Mouse (Mus musculus) MEL (cell line): ENCODE results near the gene Socs1. TPM values are rescaled to one million over a fixed set of nuclear protein-coding genes. Genes with fewer than 3 reads are reported as not detected.
A peak's percentile ranks its signal among the peaks of the same experiment; 100 is the strongest.

Source experiments
- DNase-seq: peaks from one replicate; pipeline ENCODE4 v3.0.0; 2011; ENCODE audit warnings: low read depth, low spot score
- H3K27ac ChIP-seq: 2 replicates; pipeline ENCODE4 v1.5.1; 2012; ENCODE audit warnings: low read depth, mild to moderate bottlenecking, control low read depth, low read length, moderate library complexity; ENCODE audit not compliant: control insufficient read depth
- H3K27me3 ChIP-seq, 2 experiments: fragments of 150-350 bp in 1 of 2; sonication (generic) in 1 of 2; 2 replicates each; pipeline ENCODE4 v1.6.1; 2012; ENCODE audit warnings: low read length in 2 of 2, mild to moderate bottlenecking in 2 of 2, improper control_type of control experiment in 1 of 2, moderate library complexity in 1 of 2; ENCODE audit not compliant: insufficient read depth in 2 of 2, control insufficient read depth in 1 of 2
- H3K36me3 ChIP-seq, 2 experiments: 2 replicates each; pipeline ENCODE4 v1.6.1; 2012 to 2014; ENCODE audit warnings: low read length in 2 of 2, improper control_type of control experiment in 1 of 2, inconsistent platforms in 1 of 2, mild to moderate bottlenecking in 1 of 2; ENCODE audit not compliant: insufficient read depth in 2 of 2, control insufficient read depth in 1 of 2
- H3K4me1 ChIP-seq, 2 experiments: fragments of 150-350 bp in 1 of 2; sonication (generic) in 1 of 2; 2 replicates each; pipeline ENCODE4 v1.6.1; 2012; ENCODE audit warnings: low read length in 2 of 2, improper control_type of control experiment in 1 of 2, mild to moderate bottlenecking in 1 of 2; ENCODE audit not compliant: insufficient read depth in 2 of 2, control insufficient read depth in 1 of 2
- H3K4me3 ChIP-seq, 2 experiments: fragments of 150-350 bp in 1 of 2; sonication (generic) in 1 of 2; 2 replicates each; pipeline ENCODE4 v1.5.1; 2012; ENCODE audit warnings: low read depth in 2 of 2, low read length in 2 of 2, mild to moderate bottlenecking in 2 of 2, moderate library complexity in 2 of 2, control low read depth in 1 of 2, improper control_type of control experiment in 1 of 2; ENCODE audit not compliant: control insufficient read depth in 1 of 2, insufficient read depth in 1 of 2
- H3K79me2 ChIP-seq: 2 replicates; pipeline ENCODE4 v1.6.1; 2012; ENCODE audit warnings: mild to moderate bottlenecking, low read length, moderate library complexity; ENCODE audit not compliant: control insufficient read depth, poor library complexity, insufficient read depth
- H3K9ac ChIP-seq: 2 replicates; pipeline ENCODE4 v1.6.1; 2012; ENCODE audit warnings: low read depth, mild to moderate bottlenecking, control low read depth, low read length, moderate library complexity; ENCODE audit not compliant: control insufficient read depth, poor library complexity, severe bottlenecking
- H3K9me3 ChIP-seq: fragments of 150-350 bp; sonication (generic); replicated peaks from 2 replicates; pipeline ENCODE4 v1.6.1; 2012; ENCODE audit warnings: mild to moderate bottlenecking, low read length, improper control_type of control experiment, moderate library complexity; ENCODE audit not compliant: insufficient read depth
- BHLHE40 ChIP-seq: IDR thresholded peaks from 2 replicates; pipeline ENCODE4 v1.6.1; 2012; ENCODE audit warnings: low read depth, mild to moderate bottlenecking, inconsistent platforms, low read length, improper control_type of control experiment, borderline replicate concordance
- CTCF ChIP-seq, 3 experiments: IDR thresholded peaks in 2 of 3; conservative IDR thresholded peaks in 1 of 3; 2 replicates each; pipeline ENCODE4 v1.5.1; 2011 to 2012; ENCODE audit warnings: low read length in 3 of 3, low read depth in 2 of 3, mild to moderate bottlenecking in 2 of 3, improper control_type of control experiment in 1 of 3, inconsistent platforms in 1 of 3, mixed read lengths in 1 of 3, moderate library complexity in 1 of 3; ENCODE audit not compliant: control insufficient read depth in 1 of 3, insufficient read depth in 1 of 3, poor library complexity in 1 of 3, severe bottlenecking in 1 of 3
- ELF1 ChIP-seq: IDR thresholded peaks from 2 replicates; pipeline ENCODE4 v1.6.1; 2014; ENCODE audit warnings: low read depth, mild to moderate bottlenecking, inconsistent platforms, low read length, improper control_type of control experiment, moderate library complexity
- EP300 ChIP-seq, 2 experiments: IDR thresholded peaks; 2 replicates each; pipeline ENCODE4 v1.6.1; 2011; ENCODE audit warnings: improper control_type of control experiment in 2 of 2, low read length in 2 of 2, low read depth in 1 of 2, mild to moderate bottlenecking in 1 of 2
- ETS1 ChIP-seq: IDR thresholded peaks from 2 replicates; pipeline ENCODE4 v1.6.1; 2012; ENCODE audit warnings: low read depth, mild to moderate bottlenecking, inconsistent platforms, low read length, improper control_type of control experiment, moderate library complexity
- GABPA ChIP-seq: IDR thresholded peaks from 2 replicates; pipeline ENCODE4 v1.6.1; 2012; ENCODE audit warnings: low read depth, mild to moderate bottlenecking, inconsistent platforms, low read length, improper control_type of control experiment, moderate library complexity
- KAT2A ChIP-seq: conservative IDR thresholded peaks from 2 replicates; pipeline ENCODE4 v1.6.1; 2012; ENCODE audit warnings: low read depth, low read length, improper control_type of control experiment, inconsistent platforms
- MAZ ChIP-seq: IDR thresholded peaks from 2 replicates; pipeline ENCODE4 v1.6.1; 2012; ENCODE audit warnings: low read depth, mild to moderate bottlenecking, inconsistent platforms, low read length, improper control_type of control experiment
- MEF2A ChIP-seq: IDR thresholded peaks from 2 replicates; pipeline ENCODE4 v1.6.1; 2014; ENCODE audit warnings: low read depth, mild to moderate bottlenecking, inconsistent platforms, low read length, improper control_type of control experiment; ENCODE audit not compliant: poor library complexity, insufficient replicate concordance, severe bottlenecking; ENCODE audit errors: extremely low read depth
- MXI1 ChIP-seq: IDR thresholded peaks from 2 replicates; pipeline ENCODE4 v1.6.1; 2011; ENCODE audit warnings: mild to moderate bottlenecking, low read depth, low read length, improper control_type of control experiment
- MYB ChIP-seq: IDR thresholded peaks from 2 replicates; pipeline ENCODE4 v1.6.1; 2011; ENCODE audit warnings: mild to moderate bottlenecking, low read depth, low read length, improper control_type of control experiment
- MYC ChIP-seq: IDR thresholded peaks from 2 replicates; pipeline ENCODE4 v1.6.1; 2011; ENCODE audit warnings: low read depth, mild to moderate bottlenecking, low read length, improper control_type of control experiment, moderate library complexity
- POLR2A ChIP-seq, 2 experiments: IDR thresholded peaks; 2 replicates each; pipeline ENCODE4 v1.6.1; 2011 to 2012; ENCODE audit warnings: low read length in 2 of 2, mild to moderate bottlenecking in 2 of 2, control low read depth in 1 of 2, improper control_type of control experiment in 1 of 2, low read depth in 1 of 2, moderate library complexity in 1 of 2; ENCODE audit not compliant: control insufficient read depth in 1 of 2, insufficient read depth in 1 of 2, poor library complexity in 1 of 2
- POLR2AphosphoS2 ChIP-seq: IDR thresholded peaks from 2 replicates; pipeline ENCODE4 v1.6.1; 2011; ENCODE audit warnings: low read length, improper control_type of control experiment
- RCOR1 ChIP-seq: IDR thresholded peaks from 2 replicates; pipeline ENCODE4 v1.6.1; 2012; ENCODE audit warnings: low read depth, mild to moderate bottlenecking, inconsistent platforms, low read length, improper control_type of control experiment
- TAL1 ChIP-seq: IDR thresholded peaks from 2 replicates; pipeline ENCODE4 v1.6.1; 2012; ENCODE audit warnings: mild to moderate bottlenecking, inconsistent platforms, low read length, moderate library complexity, mixed read lengths
- TBP ChIP-seq: IDR thresholded peaks from 2 replicates; pipeline ENCODE4 v1.8.0; 2011; ENCODE audit warnings: low read depth, low read length, improper control_type of control experiment
- TCF12 ChIP-seq: IDR thresholded peaks from 2 replicates; pipeline ENCODE4 v1.6.1; 2014; ENCODE audit warnings: low read depth, mild to moderate bottlenecking, inconsistent platforms, low read length, improper control_type of control experiment, moderate library complexity
- UBTF ChIP-seq: IDR thresholded peaks from 2 replicates; pipeline ENCODE4 v1.6.1; 2012; ENCODE audit warnings: low read depth, mild to moderate bottlenecking, inconsistent platforms, low read length, improper control_type of control experiment, moderate library complexity, borderline replicate concordance; ENCODE audit not compliant: insufficient read depth
- USF1 ChIP-seq: IDR thresholded peaks from 2 replicates; pipeline ENCODE4 v1.6.1; 2014; ENCODE audit warnings: low read depth, mild to moderate bottlenecking, inconsistent platforms, low read length, improper control_type of control experiment, moderate library complexity
- USF2 ChIP-seq, 2 experiments: IDR thresholded peaks; 2 replicates each; pipeline ENCODE4 v1.6.1; 2011 to 2012; ENCODE audit warnings: improper control_type of control experiment in 2 of 2, low read length in 2 of 2, borderline replicate concordance in 1 of 2, inconsistent platforms in 1 of 2, low read depth in 1 of 2, mild to moderate bottlenecking in 1 of 2; ENCODE audit not compliant: insufficient read depth in 1 of 2
- ZMIZ1 ChIP-seq: IDR thresholded peaks from 2 replicates; pipeline ENCODE4 v1.6.1; 2012; ENCODE audit warnings: low read depth, mild to moderate bottlenecking, inconsistent platforms, low read length, improper control_type of control experiment, moderate library complexity
- polyA plus RNA-seq, 2 experiments: library from polyadenylated mRNA; stranded (reverse) in 1 of 2; unstranded in 1 of 2; fragments of >175 nt in 1 of 2; fragments of >200 nt in 1 of 2; gene quantifications; 2 replicates each; pipeline versions ENCODE4 v1.2.1 to v1.2.4; 2012; ENCODE audit warnings: low replicate concordance in 2 of 2, low read depth in 1 of 2; ENCODE audit not compliant: insufficient read length in 2 of 2, insufficient read depth in 1 of 2, missing spikeins in 1 of 2
- total RNA-seq: library from RNA; depleted of rRNA; stranded (reverse); fragments of 300-350 nt; gene quantifications from 2 replicates; pipeline ENCODE4 v1.2.3, GENCODE M21; 2012

Gene Socs1
- total and polyA plus RNA-seq, 3 experiments = 0.12 to 0.36 TPM; not detected in 1

GRCm38 (mm10) chr16:10773543-10773942 lies 11.8 kb downstream of the Socs1 start:
- Histone ChIP-seq H3K4me1 (no peaks in the 10 kb centered on the region), H3K79me2 (no peaks in the 10 kb centered on the region)

GRCm38 (mm10) chr16:10771769-10772510 lies 13.4 kb downstream of the Socs1 start:
- Histone ChIP-seq H3K79me2 (no peaks in the 10 kb centered on the region), H3K27ac (no peak overlapping the region), H3K27me3 (no peaks in the 10 kb centered on the region; a peak in 1 of 4 replicates), H3K9ac (no peak overlapping the region), H3K36me3 (no peaks in the 10 kb centered on the region; a peak in 1 of 4 replicates)
- DNase-seq = no peak
- TF ChIP-seq POLR2AphosphoS2 (no peak), ETS1 (no peak), ELF1 (no peak)
- TF ChIP-seq, all 39 proteins: peak for 0
- H3K4me3 ChIP-seq = no peak overlapping the region
- no peaks in the 10 kb centered on the region for H3K9me3 ChIP-seq
- no peaks in the 10 kb centered on the region for H3K4me1 ChIP-seq

More at GRCm38 (mm10) chr16:10773543-10773942, 11.8 kb downstream of the Socs1 start:
- no peaks in the 10 kb centered on the region for H3K9me3 ChIP-seq
- DNase-seq = no peak
- no peak overlapping the region for H3K9ac ChIP-seq
- no peaks in the 10 kb centered on the region; a peak in 2 of 4 replicates for H3K27me3 ChIP-seq
- H3K4me3 ChIP-seq = no peak overlapping the region
- TF ChIP-seq ETS1 (no peak), BHLHE40 (no peak), KAT2A (no peak), TAL1 (no peak)
- no peaks in the 10 kb centered on the region; a peak in 1 of 4 replicates for H3K36me3 ChIP-seq
- no peak overlapping the region for H3K27ac ChIP-seq

- Histone ChIP-seq H3K36me3 (no peaks in the 10 kb centered on the region; a peak in 1 of 4 replicates), H3K4me3 (no peak overlapping the region), H3K9me3 (no peaks in the 10 kb centered on the region), H3K9ac (no peak overlapping the region), H3K27ac (no peak overlapping the region), H3K79me2 (no peaks in the 10 kb centered on the region), H3K4me1 (no peaks in the 10 kb centered on the region), H3K27me3 (no peaks in the 10 kb centered on the region; a peak in 1 of 4 replicates)
- peak; percentile 48 for DNase-seq
- TF ChIP-seq KAT2A (no peak), GABPA (no peak), ELF1 (no peak), POLR2A (IDR thresholded peaks at IDR 0.05; ENCODE audit: control insufficient read depth in 1 of 2, insufficient read depth in 1 of 2, low read depth in 1 of 2, low read length in 2 of 2, poor library complexity in 1 of 2) (no peak), USF2 (IDR thresholded peaks at IDR 0.05; ENCODE audit: borderline replicate concordance in 1 of 2, insufficient read depth in 1 of 2, low read depth in 1 of 2, low read length in 2 of 2) (no peak), RCOR1 (peak; percentile 81), ETS1 (0 out of 2 replicates have a peak, but pooled peaks have one; percentile 10), TBP (no peak), UBTF (no peak), TCF12 (no peak), CTCF (IDR thresholded peaks at IDR 0.05 in 2 of 3, conservative IDR thresholded peaks at IDR 0.05 in 1 of 3; ENCODE audit: control insufficient read depth in 1 of 3, insufficient read depth in 1 of 3, low read depth in 2 of 3, low read length in 3 of 3, poor library complexity in 1 of 3, severe bottlenecking in 1 of 3) (no peak), ZMIZ1 (no peak), USF1 (no peak), EP300 (IDR thresholded peaks at IDR 0.05; ENCODE audit: low read depth in 1 of 2, low read length in 2 of 2) (no peak; a peak in 1 of 4 replicates), MYB (no peak), MAZ (no peak), MXI1 (no peak), MYC (no peak), MEF2A (no peak)
These were observed 14.6 kb downstream of the Socs1 start for GRCm38 (mm10) chr16:10770531-10771325.
